Comparison of ENCODE assay signal across 8 mouse cellular contexts in the genomic region with DNA sequence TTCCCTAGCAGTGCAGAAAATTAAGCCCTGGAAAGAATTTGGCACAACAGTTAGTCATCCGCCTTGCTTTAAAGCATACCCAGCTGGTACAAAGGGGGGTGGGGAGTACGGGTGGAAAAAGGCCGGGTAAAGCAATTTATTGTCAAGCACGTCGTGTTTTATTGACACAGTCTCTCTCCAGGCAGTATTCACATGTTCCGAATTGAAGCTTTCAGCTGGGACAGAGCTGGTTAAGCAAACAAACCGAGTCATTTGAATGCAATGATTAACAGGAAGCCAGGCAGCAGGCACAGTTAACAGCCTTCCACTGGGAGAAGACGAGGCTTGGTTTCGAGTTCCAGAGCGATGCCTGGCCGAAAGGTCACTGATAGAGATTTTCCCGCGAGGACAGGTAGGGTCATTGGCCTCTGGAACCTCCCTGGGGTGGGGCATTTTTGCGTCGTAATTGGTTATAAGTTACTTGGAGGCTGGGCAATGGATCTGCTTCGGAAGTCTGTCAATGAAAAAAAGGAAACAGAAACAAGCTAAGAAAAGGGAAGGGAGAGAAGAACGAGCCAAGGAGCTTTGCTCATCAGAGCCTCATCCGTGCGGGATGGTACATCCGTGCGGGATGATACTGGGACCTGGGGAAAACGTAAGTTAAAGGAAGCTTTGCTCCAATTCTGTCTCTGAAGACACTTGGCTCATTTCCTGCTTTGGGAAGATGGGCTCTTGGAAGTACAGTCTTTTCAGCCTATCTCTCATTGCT. TPM values are rescaled to one million over a fixed set of nuclear protein-coding genes. Genes with fewer than 3 reads are reported as not detected.
DNase-seq lines count a peak whose midpoint lies in the region; ATAC-seq lines count a peak whose summit lies in the region.

Gene Gcnt2 (plus strand): TSS at position 103 of the 748 bp plus-strand sequence.

- 48% methylated on average over 22 of the region's 22 CpGs for WGBS in heart, embryonic 13.5 days
- WGBS in liver, embryonic 13.5 days (ENCODE audit: insufficient replicate concordance) = 20% methylated on average over 22 of the region's 22 CpGs
- 38% methylated on average over 22 of the region's 22 CpGs for WGBS in neural tube, embryonic 13.5 days

- no peak for ATAC-seq in heart, embryonic 13.5 days (ENCODE audit: extremely low read depth, insufficient number of reproducible peaks, low FRiP score, low TSS enrichment)
- ATAC-seq in liver, embryonic 13.5 days (ENCODE audit: low read depth) = peak; percentile 65
- peak; percentile 40 for ATAC-seq in neural tube, embryonic 13.5 days (ENCODE audit: low read depth)

- DNase-seq in MN1 (ENCODE audit: low spot score) = peak; percentile 17
- DNase-seq in brain, embryonic 18.5 days (ENCODE audit: low read depth, low spot score) = peak; percentile 22
- DNase-seq in kidney, postnatal 14 days = peak; percentile 80
- DNase-seq in liver, embryonic 13.5 days = no peak
- no peak for DNase-seq in cerebellum, postnatal 4 days (ENCODE audit: low spot score in 2 of 2)
- no peak for DNase-seq in gastrocnemius, postnatal 10 days

- H3K4me1 ChIP-seq in heart, embryonic 13.5 days = peaks cover 20% of the 10 kb centered on the region
- peaks cover 6% of the 10 kb centered on the region; the same call in 1 of the 2 replicates for H3K4me1 ChIP-seq in liver, embryonic 13.5 days (replicated peaks)
- H3K4me1 ChIP-seq in neural tube, embryonic 13.5 days (replicated peaks) = peaks cover 13% of the 10 kb centered on the region

- peak within 1 kb of the TSS; percentile 63 for H3K4me2 ChIP-seq in heart, embryonic 13.5 days
- H3K4me2 ChIP-seq in liver, embryonic 13.5 days = peak within 1 kb of the TSS; percentile 52
- H3K4me2 ChIP-seq in neural tube, embryonic 13.5 days = peak within 1 kb of the TSS; percentile 44

- no peaks in the 10 kb centered on the region for H3K36me3 ChIP-seq in heart, embryonic 13.5 days
- no peaks in the 10 kb centered on the region for H3K36me3 ChIP-seq in liver, embryonic 13.5 days
- H3K36me3 ChIP-seq in neural tube, embryonic 13.5 days = no peaks in the 10 kb centered on the region

- no peaks in the 10 kb centered on the region for H3K27me3 ChIP-seq in heart, embryonic 13.5 days (replicated peaks)
- no peaks in the 10 kb centered on the region for H3K27me3 ChIP-seq in liver, embryonic 13.5 days
- no peaks in the 10 kb centered on the region for H3K27me3 ChIP-seq in neural tube, embryonic 13.5 days

- no peaks in the 10 kb centered on the region for H3K9me3 ChIP-seq in heart, embryonic 13.5 days
- no peaks in the 10 kb centered on the region for H3K9me3 ChIP-seq in liver, embryonic 13.5 days (replicated peaks)
- no peaks in the 10 kb centered on the region for H3K9me3 ChIP-seq in neural tube, embryonic 13.5 days

- no peak within 1 kb of the TSS for H3K27ac ChIP-seq in heart, embryonic 13.5 days (replicated peaks)
- peak within 1 kb of the TSS; percentile 39; the same call in 1 of the 2 replicates for H3K27ac ChIP-seq in liver, embryonic 13.5 days
- H3K27ac ChIP-seq in neural tube, embryonic 13.5 days (replicated peaks) = 0 out of 2 replicates have a peak within 1 kb of the TSS, but pooled peaks have one; percentile 10

- peak within 1 kb of the TSS; percentile 67 for H3K9ac ChIP-seq in heart, embryonic 13.5 days
- H3K9ac ChIP-seq in liver, embryonic 13.5 days = peak within 1 kb of the TSS; percentile 19
- peak within 1 kb of the TSS; percentile 26; the same call in 1 of the 2 replicates for H3K9ac ChIP-seq in neural tube, embryonic 13.5 days

- peak within 1 kb of the TSS; percentile 43 for H3K4me3 ChIP-seq in heart, embryonic 13.5 days
- H3K4me3 ChIP-seq in liver, embryonic 13.5 days (replicated peaks) = peak within 1 kb of the TSS; percentile 34
- H3K4me3 ChIP-seq in neural tube, embryonic 13.5 days = peak within 1 kb of the TSS; percentile 15

RNA-seq across cellular contexts. Expression of gene Gcnt2, which starts in this region (rescaled TPM):
- 2.5 and 2.7 TPM in 2 replicates for polyA plus RNA-seq in heart, embryonic 13.5 days (2015; fragmentation: Nextera tagmentation; extraction: Ambion mirVana)
- 0.77 and 1.3 TPM in 2 replicates for polyA plus RNA-seq in liver, embryonic 13.5 days (2015; fragmentation: Nextera tagmentation; extraction: Ambion mirVana)
- 3.9 and 4.6 TPM in 2 replicates for polyA plus RNA-seq in neural tube, embryonic 13.5 days (2015; fragmentation: Nextera tagmentation; extraction: Ambion mirVana)
- 1 to 10 TPM; 4.5 to 5.1 TPM for total RNA-seq in gastrocnemius, postnatal 10 days (2021)

Comparison
In these comparisons a context has a peak if more than half of its experiments do, and no peak if none do; other contexts are left out.
1. DNase-seq: peak in MN1 (single experiment), brain, embryonic 18.5 days (single experiment) and kidney, postnatal 14 days (single experiment); none in liver, embryonic 13.5 days (single experiment), cerebellum, postnatal 4 days (0 of 2) and gastrocnemius, postnatal 10 days (single experiment).
2. Peak in every context shown above with its lines, with median percentiles within 50 percentile points of each other: H3K4me2 ChIP-seq, H3K4me3 ChIP-seq and H3K9ac ChIP-seq.